Mouse (Mus musculus): ENCODE measurements at regions not wholly inside any gene's neighbourhood (a gene's known extent, or its start where the extent isn't known, plus 50 kb on each side); places are given as distances from the start of the nearest gene placed in this dataset.

DNA sequence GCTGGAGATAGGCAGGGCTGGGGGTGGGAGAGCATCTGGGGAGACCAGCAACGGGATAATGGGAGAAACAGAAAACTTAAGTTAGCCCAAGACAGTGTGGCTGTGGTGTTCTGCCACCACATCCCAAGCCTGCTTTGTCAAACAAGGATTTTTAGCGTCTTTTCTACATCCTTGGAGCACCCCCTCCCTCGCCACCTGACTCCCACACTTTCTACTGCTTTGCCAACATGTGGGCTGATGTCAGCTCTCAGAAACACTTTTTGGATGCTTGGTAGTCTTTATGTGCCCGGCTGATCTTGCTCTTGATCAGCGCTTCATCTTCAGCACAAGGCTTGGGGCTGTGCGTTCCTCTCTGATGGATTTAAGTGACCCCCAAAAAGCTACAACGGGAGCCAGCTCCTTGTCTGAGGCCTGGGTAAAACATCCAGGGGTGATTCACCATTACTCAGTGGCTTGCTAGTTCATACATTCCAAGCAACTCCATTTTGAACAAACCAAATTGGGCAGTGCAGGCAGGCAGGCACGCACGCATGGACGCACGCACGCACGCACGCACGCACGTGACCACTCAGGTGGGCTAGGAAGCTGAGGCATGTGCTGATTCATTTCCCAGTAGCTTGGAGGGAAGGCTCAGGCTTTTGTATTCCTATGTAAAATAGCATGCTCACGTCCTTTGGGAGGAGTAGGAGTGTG, 260.6 kb upstream of the Gm10131 start:
- TF ChIP-seq CTCF (IDR thresholded peaks at IDR 0.05; ENCODE audit: low read depth) (no peak), EP300 (optimal IDR thresholded peaks at IDR 0.05) (no peak)

Measured in stomach, postnatal 0 days (tissue).